Mouse (Mus musculus) intestine, embryonic 15.5 days (tissue): ENCODE measurements around the gene Als2cr12. TPM values are rescaled to one million over a fixed set of nuclear protein-coding genes. Genes with fewer than 3 reads are reported as not detected.
"Not testable (repeated sequence)": the region's sequence is repeated elsewhere in the genome, so short reads cannot be mapped to it uniquely, and the experiment has no call there.

Experiments used
- ATAC-seq: fragments of 200-750 bp; cut with Nextera tagmentation; 2 replicates; pipeline ENCODE4 v1.8.0; 2017; ENCODE audit warnings: moderate TSS enrichment, moderate library complexity
- H3K27ac ChIP-seq: fragments of 300-500 bp; sonication (generic); 2 replicates; pipeline ENCODE4 v1.5.1; 2015; ENCODE audit warnings: mild to moderate bottlenecking, inconsistent platforms
- H3K27me3 ChIP-seq: fragments of 300-500 bp; sonication (generic); replicated peaks from 2 replicates; pipeline ENCODE4 v1.6.1; 2015; ENCODE audit warnings: inconsistent platforms
- H3K36me3 ChIP-seq: fragments of 300-500 bp; sonication (generic); 2 replicates; pipeline ENCODE4 v1.6.1; 2015; ENCODE audit warnings: inconsistent platforms
- H3K4me1 ChIP-seq: fragments of 300-500 bp; sonication (generic); replicated peaks from 2 replicates; pipeline ENCODE4 v1.6.1; 2015; ENCODE audit warnings: inconsistent platforms
- H3K4me2 ChIP-seq: fragments of 300-500 bp; sonication (generic); replicated peaks from 2 replicates; pipeline ENCODE4 v1.6.1; 2015; ENCODE audit warnings: mild to moderate bottlenecking, inconsistent platforms
- H3K4me3 ChIP-seq: fragments of 300-500 bp; sonication (generic); replicated peaks from 2 replicates; pipeline ENCODE4 v1.5.1; 2015; ENCODE audit warnings: inconsistent platforms
- H3K9ac ChIP-seq: fragments of 300-500 bp; sonication (generic); 2 replicates; pipeline ENCODE4 v1.6.1; 2015; ENCODE audit warnings: inconsistent platforms
- H3K9me3 ChIP-seq: fragments of 300-500 bp; sonication (generic); 2 replicates; pipeline ENCODE4 v1.6.1; 2016; ENCODE audit warnings: inconsistent platforms
- WGBS: fragments of 180-500 bp; shearing (Covaris S2); methylation state at CpG from one replicate; pipeline ENCODE4 v1.1.7; 2015; 5-methylcytosine and 5-hydroxymethylcytosine counted together
- polyA plus RNA-seq: library from polyadenylated mRNA; unstranded; fragments of >200 nt; fragmentation: Nextera tagmentation; extraction: Ambion mirVana; gene quantifications from 2 replicates; pipeline ENCODE4 v1.2.1, GENCODE M21; 2015

Als2cr12 gene
- polyA plus RNA-seq, 1 experiment from 2014 or later, result 1.6 TPM

- H3K36me3 ChIP-seq, result no peaks in the 10 kb centered on the region
- no peak overlapping the region for H3K4me2 ChIP-seq
- no peak overlapping the region for H3K27ac ChIP-seq
- no peak for ATAC-seq
- 70% methylated on average over 5 of the region's 5 CpGs for WGBS
- H3K4me1 ChIP-seq, result no peaks in the 10 kb centered on the region
- no peaks in the 10 kb centered on the region for H3K27me3 ChIP-seq
- H3K9ac ChIP-seq, result no peak overlapping the region
- H3K9me3 ChIP-seq, result no peaks in the 10 kb centered on the region
- H3K4me3 ChIP-seq, result no peak overlapping the region
These were observed 27.6 kb downstream of the Als2cr12 start for GRCm38 (mm10) chr1:58668191-58668590.

DNA sequence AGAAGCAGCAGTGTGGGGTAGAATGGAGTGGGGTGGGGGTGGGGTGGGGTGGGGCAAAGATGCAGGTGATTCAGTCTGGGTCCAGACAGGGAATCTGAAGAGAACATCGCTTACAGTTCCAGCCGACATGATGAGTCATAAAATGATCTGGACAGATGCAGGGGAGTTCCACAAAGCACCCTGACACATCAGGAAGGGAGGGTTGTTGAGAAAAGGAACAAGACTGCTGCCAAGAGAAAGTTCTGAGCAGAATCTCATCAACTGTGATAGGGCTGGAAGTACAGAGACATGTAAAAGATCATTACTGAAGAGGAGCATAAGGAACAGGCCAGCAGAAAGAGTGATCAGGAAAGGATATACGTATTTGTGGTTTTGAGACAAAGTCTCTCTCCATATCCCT lies 32.4 kb downstream of the Als2cr12 start:
- H3K27me3 ChIP-seq, H3K9ac ChIP-seq, H3K27ac ChIP-seq, H3K36me3 ChIP-seq, H3K4me2 ChIP-seq, H3K4me3 ChIP-seq, ATAC-seq, H3K4me1 ChIP-seq, H3K9me3 ChIP-seq: not testable (repeated sequence)
- 78% methylated on average over 3 of the region's 3 CpGs for WGBS

DNA sequence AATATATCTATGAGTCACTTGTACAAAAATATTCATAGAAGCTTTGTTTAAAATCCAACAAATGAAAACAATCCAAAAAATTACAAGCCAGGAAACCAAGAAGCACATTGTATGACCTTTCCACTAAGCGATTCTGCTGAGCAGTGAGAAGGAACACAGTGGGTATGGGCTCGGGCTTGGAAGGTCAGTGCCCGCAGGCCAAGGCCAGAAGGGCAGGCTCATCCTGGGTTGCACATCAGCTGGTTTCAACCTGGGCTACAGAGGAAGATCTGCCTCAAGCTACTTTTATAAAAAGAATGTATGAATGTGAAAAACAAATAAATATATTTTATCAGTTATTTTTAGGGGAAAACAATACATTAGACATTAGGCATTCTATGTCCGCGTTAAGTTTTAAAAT lies 33.1 kb downstream of the Als2cr12 start:
- H3K4me3 ChIP-seq, H3K9me3 ChIP-seq, H3K4me2 ChIP-seq, H3K4me1 ChIP-seq, H3K9ac ChIP-seq, H3K36me3 ChIP-seq, ATAC-seq, H3K27me3 ChIP-seq, H3K27ac ChIP-seq: not testable (repeated sequence)
- 89% methylated on average over 5 of the region's 5 CpGs for WGBS

DNA sequence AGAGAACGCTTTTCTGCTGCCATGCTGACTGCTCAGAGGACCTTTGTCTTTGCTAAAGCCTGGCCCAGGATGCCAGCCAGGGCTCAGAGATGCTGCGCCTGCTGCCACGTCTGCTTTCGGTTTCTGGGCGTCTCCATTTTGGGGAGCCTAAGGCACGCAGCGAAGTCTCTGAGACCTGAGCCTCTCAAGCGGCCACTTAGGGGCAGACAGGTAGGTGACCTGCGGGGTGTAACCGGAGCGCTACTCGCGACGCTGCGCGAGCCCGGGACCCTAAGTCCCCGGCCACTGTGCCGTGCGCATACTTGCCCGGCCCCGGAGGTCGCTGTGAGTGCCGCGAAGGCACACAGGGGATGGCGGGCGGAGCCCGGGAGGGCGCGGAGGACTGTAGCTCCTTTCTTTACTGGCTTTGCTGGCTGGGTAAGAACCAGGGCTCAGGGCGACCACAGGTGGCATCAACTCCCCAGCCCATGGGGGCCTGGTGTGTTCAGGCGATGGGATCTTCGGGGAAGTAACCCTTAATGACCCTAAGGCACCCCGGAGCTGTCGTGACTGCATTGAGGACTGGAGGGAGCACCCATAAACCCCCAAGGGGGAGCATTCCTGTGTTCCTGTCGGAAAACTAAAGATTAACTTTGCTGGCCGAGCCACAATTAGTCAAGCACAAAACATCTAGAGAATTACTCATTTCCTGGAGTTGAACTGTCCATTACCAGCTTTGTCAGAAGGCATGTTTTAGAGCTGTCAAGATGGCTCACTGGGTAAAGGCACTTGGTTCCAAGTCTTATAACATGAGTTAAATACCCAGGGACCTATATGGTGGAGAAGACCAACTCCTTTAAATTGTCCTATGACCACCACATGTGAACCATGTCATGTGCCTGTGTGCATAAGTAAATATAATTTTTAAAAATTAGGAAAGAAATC lies 43.0 kb downstream of the Als2cr12 start:
- no peak overlapping the region for H3K27ac ChIP-seq

DNA sequence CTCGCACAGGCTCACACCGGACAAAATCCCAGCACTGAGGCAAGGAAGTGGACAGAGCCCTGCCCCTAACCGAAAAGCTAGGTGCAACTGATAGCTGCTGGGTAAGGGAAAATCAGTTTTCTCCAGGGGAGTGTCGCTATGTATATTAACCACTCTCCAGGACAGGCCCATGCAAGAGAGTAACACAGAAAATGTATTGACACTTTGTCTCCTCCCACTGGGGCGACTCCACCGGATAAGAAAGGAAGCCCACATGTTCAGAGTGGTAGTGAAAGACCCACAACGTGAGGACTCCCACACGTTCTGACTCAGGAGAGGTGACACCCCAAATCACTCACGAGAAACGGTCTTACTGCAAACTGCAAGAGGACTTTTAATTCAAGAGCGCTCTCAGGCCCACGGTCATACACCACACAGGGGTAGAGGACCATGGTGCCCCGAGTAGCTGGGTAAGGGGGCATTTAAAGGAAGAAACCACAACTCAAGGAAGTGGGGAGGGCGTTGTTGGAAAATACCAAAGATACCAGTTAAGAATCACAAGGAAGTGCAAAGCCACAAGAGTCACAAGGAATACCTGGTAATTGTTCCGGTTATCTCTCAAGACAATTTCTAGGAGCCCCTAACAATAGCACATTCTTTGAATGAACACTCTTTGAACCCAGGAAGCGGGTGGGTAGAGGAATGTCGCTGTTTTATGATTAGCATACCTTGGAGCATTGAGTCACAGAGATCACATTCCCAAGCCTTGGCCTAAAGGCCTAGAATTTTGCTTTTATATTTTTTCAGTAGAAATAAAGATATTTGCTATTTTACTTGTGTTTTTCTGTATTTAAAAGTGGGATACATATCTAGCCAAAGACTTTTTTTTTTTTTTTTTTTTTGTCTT lies 44.0 kb downstream of the Als2cr12 start:
- Histone ChIP-seq H3K4me3 (peak overlapping the region; percentile 63), H3K4me2 (peak overlapping the region; percentile 82)
- WGBS, result 84% methylated on average over 17 of the region's 17 CpGs
- not testable (repeated sequence) for H3K36me3 ChIP-seq, H3K9me3 ChIP-seq, H3K4me1 ChIP-seq, H3K27me3 ChIP-seq, ATAC-seq, H3K9ac ChIP-seq, H3K27ac ChIP-seq

More for the DNA sequence above, 43.0 kb downstream of the Als2cr12 start:
- no peaks in the 10 kb centered on the region for H3K9me3 ChIP-seq
- WGBS, result 2% methylated on average over 37 of the region's 37 CpGs
- no peaks in the 10 kb centered on the region for H3K27me3 ChIP-seq
- no peaks in the 10 kb centered on the region for H3K36me3 ChIP-seq
- peak overlapping the region; percentile 79 for H3K9ac ChIP-seq
- peak overlapping the region; percentile 82 for H3K4me2 ChIP-seq
- H3K4me3 ChIP-seq, result peak overlapping the region; percentile 63
- peak; percentile 89 for ATAC-seq
- no peaks in the 10 kb centered on the region for H3K4me1 ChIP-seq

- WGBS, result 90% methylated on average over 2 of the region's 2 CpGs
- H3K36me3 ChIP-seq, H3K9me3 ChIP-seq, H3K9ac ChIP-seq, H3K27me3 ChIP-seq, ATAC-seq, H3K4me1 ChIP-seq, H3K4me3 ChIP-seq, H3K4me2 ChIP-seq, H3K27ac ChIP-seq: not testable (repeated sequence)
These were observed 66.9 kb downstream of the Als2cr12 start for GRCm38 (mm10) chr1:58628847-58629246.

DNA sequence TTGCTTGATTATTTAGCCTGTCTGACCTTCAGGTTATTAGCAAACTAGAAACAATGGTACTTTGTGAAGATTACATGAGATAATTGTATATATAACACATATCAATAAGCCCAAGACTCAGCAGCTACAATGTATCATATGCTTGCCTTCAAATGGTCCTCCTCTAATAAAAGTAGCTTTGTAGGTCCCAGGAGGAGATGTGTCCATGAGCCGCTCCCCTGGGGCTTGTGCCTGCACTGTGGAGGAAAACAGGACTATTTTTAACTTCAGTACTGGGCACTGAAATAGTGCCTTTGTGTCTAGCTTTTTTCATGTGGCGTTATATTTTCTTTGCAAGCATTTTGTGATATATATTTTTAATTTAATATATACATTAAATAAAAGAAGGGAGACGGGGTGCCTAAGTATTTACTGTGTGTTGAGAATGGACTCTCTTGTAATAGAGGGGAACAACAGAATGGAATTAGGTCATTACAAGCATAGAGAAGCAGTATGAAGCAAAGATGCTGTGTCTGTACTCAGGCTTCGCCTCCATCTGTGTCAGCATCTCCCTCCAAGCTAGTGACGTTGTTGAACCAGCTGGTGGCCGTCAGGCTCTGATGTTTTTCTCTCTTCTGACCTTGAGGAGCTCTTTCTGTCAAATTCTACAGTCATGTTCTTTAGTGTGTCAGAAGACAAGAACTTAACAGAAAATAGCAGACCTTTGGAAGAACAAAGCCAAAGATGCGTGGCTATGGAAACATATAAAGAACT lies 73.6 kb downstream of the Als2cr12 start:
- no peak overlapping the region for H3K9ac ChIP-seq
- 49% methylated on average over 7 of the region's 7 CpGs for WGBS
- ATAC-seq, result no peak
- H3K27ac ChIP-seq, result no peak overlapping the region
- H3K4me2 ChIP-seq, result no peak overlapping the region
- no peaks in the 10 kb centered on the region for H3K36me3 ChIP-seq
- 0 out of 2 replicates have a peak, but pooled peaks cover 4% of the 10 kb centered on the region for H3K4me1 ChIP-seq
- H3K9me3 ChIP-seq, result no peaks in the 10 kb centered on the region
- no peak overlapping the region for H3K4me3 ChIP-seq
- no peaks in the 10 kb centered on the region for H3K27me3 ChIP-seq

DNA sequence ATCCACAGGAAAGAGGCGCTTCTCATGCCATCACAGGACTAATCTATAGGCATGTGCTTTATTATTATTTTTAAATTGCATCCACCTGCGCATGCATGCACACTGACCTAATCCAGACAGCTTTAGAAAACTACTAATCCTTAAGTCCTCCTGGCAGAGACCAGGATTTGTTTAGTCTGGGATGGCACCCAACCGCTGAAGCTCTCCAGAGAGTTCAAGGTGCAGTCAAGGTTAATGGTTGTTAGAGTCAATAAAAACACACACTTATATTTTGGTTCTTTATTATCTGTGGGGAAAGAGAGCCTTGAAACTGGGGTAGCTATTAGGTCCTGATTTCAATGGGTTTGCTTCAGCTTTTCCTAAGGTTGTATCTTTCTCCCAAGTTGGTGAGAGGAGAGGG lies 74.5 kb downstream of the Als2cr12 start:
- WGBS, result 67% methylated on average over 3 of the region's 3 CpGs
- Histone ChIP-seq H3K9me3 (no peaks in the 10 kb centered on the region), H3K27ac (no peak overlapping the region), H3K36me3 (no peaks in the 10 kb centered on the region), H3K4me2 (no peak overlapping the region), H3K9ac (no peak overlapping the region), H3K27me3 (no peaks in the 10 kb centered on the region), H3K4me3 (no peak overlapping the region), H3K4me1 (0 out of 2 replicates have a peak, but pooled peaks cover 6% of the 10 kb centered on the region)
- no peak for ATAC-seq

- H3K4me3 ChIP-seq, result no peak overlapping the region
- no peak overlapping the region for H3K27ac ChIP-seq
- H3K9ac ChIP-seq, result no peak overlapping the region
- 0 out of 2 replicates have a peak, but pooled peaks cover 6% of the 10 kb centered on the region for H3K4me1 ChIP-seq
- no peaks in the 10 kb centered on the region for H3K9me3 ChIP-seq
- 90% methylated on average over 2 of the region's 2 CpGs for WGBS
- H3K36me3 ChIP-seq, result no peaks in the 10 kb centered on the region
- H3K27me3 ChIP-seq, result no peaks in the 10 kb centered on the region
- H3K4me2 ChIP-seq, result no peak overlapping the region
- no peak for ATAC-seq
These were observed 77.0 kb downstream of the Als2cr12 start for GRCm38 (mm10) chr1:58618766-58619165.

- no peak for ATAC-seq
- WGBS, result 63% methylated on average over 6 of the region's 6 CpGs
- no peak overlapping the region for H3K4me3 ChIP-seq
- H3K4me2 ChIP-seq, result no peak overlapping the region
- H3K4me1 ChIP-seq, result 0 out of 2 replicates have a peak, but pooled peaks cover 6% of the 10 kb centered on the region
- H3K9ac ChIP-seq, result no peak overlapping the region
- H3K27me3 ChIP-seq, result no peaks in the 10 kb centered on the region
- no peaks in the 10 kb centered on the region for H3K9me3 ChIP-seq
- H3K36me3 ChIP-seq, result no peaks in the 10 kb centered on the region
- H3K27ac ChIP-seq, result 0 out of 2 replicates have a peak overlapping the region, but pooled peaks have one; percentile 27
These were observed 77.7 kb downstream of the Als2cr12 start for GRCm38 (mm10) chr1:58617978-58618668.

DNA sequence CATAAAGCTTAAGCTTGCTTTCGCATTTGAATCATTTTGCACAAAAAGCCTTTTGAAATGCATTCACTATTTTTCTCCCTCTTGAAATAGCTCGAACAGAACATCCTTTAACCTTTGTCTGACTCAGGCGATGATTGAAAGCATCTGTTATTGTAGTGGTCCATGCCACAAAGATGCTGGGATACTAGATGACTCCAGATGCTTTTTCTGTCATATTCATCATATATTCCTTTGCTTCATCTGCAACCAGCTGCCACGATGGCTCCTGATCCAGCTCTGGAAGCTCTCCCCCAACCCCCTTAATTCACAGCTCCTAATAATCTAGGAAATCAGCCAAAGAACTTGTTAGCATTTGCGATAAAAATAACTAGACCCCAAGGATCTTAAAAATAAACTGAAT lies 78.7 kb downstream of the Als2cr12 start:
- Histone ChIP-seq H3K27me3 (no peaks in the 10 kb centered on the region), H3K27ac (no peak overlapping the region), H3K9me3 (no peaks in the 10 kb centered on the region), H3K36me3 (no peaks in the 10 kb centered on the region), H3K4me2 (no peak overlapping the region), H3K4me3 (no peak overlapping the region), H3K9ac (no peak overlapping the region), H3K4me1 (0 out of 2 replicates have a peak, but pooled peaks cover 6% of the 10 kb centered on the region)
- 56% methylated on average over 5 of the region's 5 CpGs for WGBS
- no peak for ATAC-seq
